Mouse (Mus musculus) granulocyte monocyte progenitor cell, adult 5-6 weeks (primary cell): ENCODE data around the gene Orai1. TPM values are rescaled to one million over a fixed set of nuclear protein-coding genes. Genes with fewer than 3 reads are reported as not detected.
A peak's percentile ranks its signal among the peaks of the same experiment; 100 is the strongest.

Experiments
- ATAC-seq: replicated peaks from 2 replicates; pipeline ENCODE4 v1.8.0; 2016; ENCODE audit warnings: mild to moderate bottlenecking, moderate TSS enrichment, inconsistent platforms; ENCODE audit not compliant: poor library complexity, severe bottlenecking
- total RNA-seq, 2 experiments: library from RNA; stranded (forward) in 1 of 2; stranded (reverse) in 1 of 2; fragments of 200-712, 200-1000 nt in 1 of 2; fragments of >200 nt in 1 of 2; fragmentation: Nextera tagmentation in 1 of 2; gene quantifications; 2 replicates each; pipeline ENCODE4 v1.2.3; 2014 to 2017

Gene Orai1
- total RNA-seq, 2 experiments from 2014 or later = 22.4 to 40.9 TPM

- ATAC-seq = peak; percentile 96
Observed at GRCm38 (mm10) chr5:122994303-122994846, 20.5 kb upstream of the Orai1 start.

GRCm38 (mm10) chr5:122994910-122995309, 20.0 kb upstream of the Orai1 start:
- no peak for ATAC-seq

GRCm38 (mm10) chr5:122997205-122998204, 17.4 kb upstream of the Orai1 start:
- peak; percentile 49; the same call in 1 of the 2 replicates for ATAC-seq

GRCm38 (mm10) chr5:123000901-123001300, 14.0 kb upstream of the Orai1 start:
- ATAC-seq = no peak

- no peak for ATAC-seq
Observed at GRCm38 (mm10) chr5:123005716-123006592, 8.9 kb upstream of the Orai1 start.

- ATAC-seq = no peak
Observed at GRCm38 (mm10) chr5:123008877-123009493, 5.9 kb upstream of the Orai1 start.

- ATAC-seq = no peak
Observed at GRCm38 (mm10) chr5:123009873-123010272, 5.0 kb upstream of the Orai1 start.

GRCm38 (mm10) chr5:123010806-123011205, 4.1 kb upstream of the Orai1 start:
- ATAC-seq = no peak

GRCm38 (mm10) chr5:123011705-123012104, 3.2 kb upstream of the Orai1 start:
- no peak for ATAC-seq

GRCm38 (mm10) chr5:123013599-123014315, 1.1 kb upstream of the Orai1 start:
- 0 out of 2 replicates have a peak, but pooled peaks have one; percentile 21 for ATAC-seq

- ATAC-seq = no peak
Observed at GRCm38 (mm10) chr5:123015915-123016314, 1.0 kb downstream of the Orai1 start.

- peak; percentile 28 for ATAC-seq
Observed at GRCm38 (mm10) chr5:123017504-123017903, 2.6 kb downstream of the Orai1 start.

GRCm38 (mm10) chr5:123019336-123020016, 4.6 kb downstream of the Orai1 start:
- ATAC-seq = peak; percentile 26

- no peak for ATAC-seq
Observed at GRCm38 (mm10) chr5:123020426-123020825, 5.6 kb downstream of the Orai1 start.

GRCm38 (mm10) chr5:123021438-123021837, 6.6 kb downstream of the Orai1 start:
- ATAC-seq = no peak

- ATAC-seq = no peak
Observed at GRCm38 (mm10) chr5:123023049-123023448, 8.2 kb downstream of the Orai1 start.

GRCm38 (mm10) chr5:123024312-123024711, 9.4 kb downstream of the Orai1 start:
- no peak for ATAC-seq

GRCm38 (mm10) chr5:123024965-123025573, 10.2 kb downstream of the Orai1 start:
- peak; percentile 92 for ATAC-seq
